Mouse (Mus musculus) cortical plate, adult 2 months (tissue): ENCODE measurements around the gene Kirrel2.
"Not testable (repeated sequence)": the region's sequence is repeated elsewhere in the genome, so short reads cannot be mapped to it uniquely, and the experiment has no call there.

Experiments used
- CTCF ChIP-seq: fragments of 200-500 bp; IDR thresholded peaks from 2 replicates; pipeline ENCODE4 v1.5.1; 2011; ENCODE audit warnings: mild to moderate bottlenecking, control low read depth, low read length; ENCODE audit not compliant: insufficient read depth; ENCODE audit errors: extremely low read depth
- POLR2A ChIP-seq: fragments of 200-500 bp; IDR thresholded peaks from 2 replicates; pipeline ENCODE4 v1.6.1; 2011; ENCODE audit warnings: mild to moderate bottlenecking, low read length, control low read depth; ENCODE audit not compliant: insufficient read depth; ENCODE audit errors: extremely low read depth

GRCm38 (mm10) chr7:30476136-30476535 is 18.6 kb upstream of the Kirrel2 start:
- TF ChIP-seq CTCF, POLR2A: not testable (repeated sequence)
